Mouse (Mus musculus): ENCODE measurements around the gene Cdk14. TPM values are rescaled to one million over a fixed set of nuclear protein-coding genes. Genes with fewer than 3 reads are reported as not detected.

Gene Cdk14
- polyA plus RNA-seq (2014; fragmentation: Nextera tagmentation; extraction: Ambion mirVana), result 6.9 and 8.0 TPM in 2 replicates

DNA sequence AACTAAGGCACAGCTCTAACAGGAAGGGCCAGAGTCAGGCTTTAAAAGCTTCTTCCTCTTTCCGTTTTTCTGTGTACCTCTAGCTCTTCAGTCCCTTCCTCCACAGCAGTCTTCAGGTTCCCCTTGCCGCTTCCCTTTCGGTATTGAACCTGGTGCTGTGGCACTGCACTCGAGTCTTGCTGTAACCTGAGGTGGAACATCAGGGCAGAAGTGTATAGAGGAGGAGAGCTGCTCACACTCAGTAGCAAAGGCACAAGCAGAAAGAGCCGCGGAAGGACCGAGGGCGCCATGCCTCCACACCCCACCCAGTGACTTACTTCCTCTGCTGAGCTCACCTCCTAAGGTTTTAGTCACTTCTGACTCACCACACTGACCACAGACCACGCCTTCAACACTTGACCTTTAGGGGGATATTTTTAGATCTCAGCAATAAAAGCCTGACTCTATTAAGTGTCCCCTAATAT lies at the start of gene Cdk14:
Gene Cdk14, minus strand, starts transcription at position 321 of the 464 bp plus-strand sequence.
- no peak within 1 kb of the TSS for H3K9ac ChIP-seq (ENCODE audit: low read depth, low read length)
- DNase-seq (ENCODE audit: low spot score) (no peak), ATAC-seq (replicated peaks; ENCODE audit: low FRiP score) (no peak; the same call in 1 of the 2 replicates)
- 37% methylated on average over 9 of the region's 9 CpGs for whole genome bisulfite sequencing
- H3K4me1 ChIP-seq (replicated peaks; ENCODE audit: control insufficient read depth, insufficient read depth, low read length), result no peaks in the 10 kb centered on the region
- peak within 1 kb of the TSS; percentile 33; the same call in 1 of the 2 replicates for H3K4me2 ChIP-seq
- no peaks in the 10 kb centered on the region for H3K36me3 ChIP-seq (ENCODE audit: control insufficient read depth, insufficient read depth, low read length)
- no peak within 1 kb of the TSS for H3K27ac ChIP-seq (ENCODE audit: low read depth, low read length)
- H3K4me3 ChIP-seq (ENCODE audit: low read depth, low read length), result no peak within 1 kb of the TSS
- H3K27me3 ChIP-seq (replicated peaks; ENCODE audit: control insufficient read depth, insufficient read depth, low read length), result no peaks in the 10 kb centered on the region
- no peaks in the 10 kb centered on the region for H3K9me3 ChIP-seq (ENCODE audit: control insufficient read depth, low read length)

DNA sequence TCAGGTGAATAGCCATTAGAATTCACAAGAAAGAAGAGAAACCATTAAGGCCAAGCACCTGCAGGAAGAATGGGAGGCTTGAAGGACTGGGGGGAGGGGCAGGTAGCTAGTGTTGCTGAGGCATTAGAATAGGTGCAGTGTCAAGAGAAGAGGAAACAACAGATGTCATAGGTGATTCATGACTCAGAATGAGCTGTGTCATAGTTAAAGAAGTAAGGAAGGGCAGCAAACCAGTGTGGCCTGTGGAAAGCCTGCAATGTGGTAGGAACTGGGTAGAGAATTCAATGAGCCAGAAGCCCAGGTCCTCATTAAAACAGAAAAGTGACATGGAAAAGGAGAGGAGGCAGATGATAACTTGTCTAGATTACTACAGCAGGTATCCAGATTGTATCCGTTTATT lies 45.1 kb upstream of the Cdk14 start:
- Histone ChIP-seq H3K9ac (ENCODE audit: low read depth, low read length) (no peak overlapping the region), H3K4me1 (replicated peaks; ENCODE audit: control insufficient read depth, insufficient read depth, low read length) (no peaks in the 10 kb centered on the region), H3K36me3 (ENCODE audit: control insufficient read depth, insufficient read depth, low read length) (no peaks in the 10 kb centered on the region), H3K9me3 (ENCODE audit: control insufficient read depth, low read length) (no peaks in the 10 kb centered on the region), H3K4me2 (no peak overlapping the region), H3K27ac (ENCODE audit: low read depth, low read length) (no peak overlapping the region), H3K27me3 (replicated peaks; ENCODE audit: control insufficient read depth, insufficient read depth, low read length) (no peaks in the 10 kb centered on the region), H3K4me3 (ENCODE audit: low read depth, low read length) (no peak overlapping the region)
- DNase-seq (ENCODE audit: low spot score) (no peak), ATAC-seq (replicated peaks; ENCODE audit: low FRiP score) (no peak)
- WGBS, result 63% methylated on average over 1 of the region's 1 CpGs

- no peak for ATAC-seq (replicated peaks; ENCODE audit: low FRiP score)
- Histone ChIP-seq H3K27me3 (replicated peaks; ENCODE audit: control insufficient read depth, insufficient read depth, low read length) (no peaks in the 10 kb centered on the region), H3K9ac (ENCODE audit: low read depth, low read length) (no peak overlapping the region), H3K4me2 (no peak overlapping the region), H3K27ac (ENCODE audit: low read depth, low read length) (no peak overlapping the region), H3K4me3 (ENCODE audit: low read depth, low read length) (no peak overlapping the region), H3K36me3 (ENCODE audit: control insufficient read depth, insufficient read depth, low read length) (no peaks in the 10 kb centered on the region), H3K4me1 (replicated peaks; ENCODE audit: control insufficient read depth, insufficient read depth, low read length) (no peaks in the 10 kb centered on the region), H3K9me3 (ENCODE audit: control insufficient read depth, low read length) (no peaks in the 10 kb centered on the region)
- 68% methylated on average over 5 of the region's 5 CpGs for WGBS
- DNase-seq (ENCODE audit: low spot score), result no peak
These were observed 11.8 kb upstream of the Cdk14 start for GRCm38 (mm10) chr5:5431746-5432438.

GRCm38 (mm10) chr5:5423723-5424171 lies 3.6 kb upstream of the Cdk14 start:
- ATAC-seq (replicated peaks; ENCODE audit: low FRiP score) (no peak), DNase-seq (ENCODE audit: low spot score) (no peak)
- Histone ChIP-seq H3K9ac (ENCODE audit: low read depth, low read length) (no peak overlapping the region), H3K36me3 (ENCODE audit: control insufficient read depth, insufficient read depth, low read length) (no peaks in the 10 kb centered on the region), H3K4me1 (replicated peaks; ENCODE audit: control insufficient read depth, insufficient read depth, low read length) (no peaks in the 10 kb centered on the region), H3K9me3 (ENCODE audit: control insufficient read depth, low read length) (no peaks in the 10 kb centered on the region), H3K4me3 (ENCODE audit: low read depth, low read length) (no peak overlapping the region), H3K27ac (ENCODE audit: low read depth, low read length) (no peak overlapping the region), H3K4me2 (no peak overlapping the region), H3K27me3 (replicated peaks; ENCODE audit: control insufficient read depth, insufficient read depth, low read length) (no peaks in the 10 kb centered on the region)
- WGBS, result 60% methylated on average over 6 of the region's 6 CpGs

- 87% methylated on average over 4 of the region's 4 CpGs for WGBS
- no peak for ATAC-seq (replicated peaks; ENCODE audit: low FRiP score)
- no peak overlapping the region for H3K27ac ChIP-seq (ENCODE audit: low read depth, low read length)
These were observed 3.0 kb upstream of the Cdk14 start for GRCm38 (mm10) chr5:5423081-5423480.

DNA sequence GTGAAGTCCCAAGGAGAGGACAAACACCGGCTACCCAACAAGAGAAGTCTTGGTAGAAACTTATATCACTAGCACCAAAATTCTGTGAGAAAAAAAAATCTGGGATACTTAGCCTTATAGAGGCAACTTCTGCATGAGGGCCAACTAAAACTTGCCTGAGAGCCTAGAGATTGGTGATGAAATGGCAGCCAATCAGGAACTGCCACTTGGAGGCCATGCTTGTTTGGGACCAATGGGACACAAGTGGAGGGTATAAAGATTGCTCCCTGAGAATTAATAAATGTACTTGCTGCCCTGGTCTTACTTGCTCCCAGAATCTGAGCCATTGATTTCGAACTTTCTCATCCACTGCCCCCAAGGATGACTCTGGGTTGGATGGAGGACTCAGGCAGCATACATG lies 1.3 kb upstream of the Cdk14 start:
- no peak for ATAC-seq (replicated peaks; ENCODE audit: low FRiP score)
- Histone ChIP-seq H3K9me3 (ENCODE audit: control insufficient read depth, low read length) (no peaks in the 10 kb centered on the region), H3K4me2 (no peak overlapping the region), H3K9ac (ENCODE audit: low read depth, low read length) (no peak overlapping the region), H3K27ac (ENCODE audit: low read depth, low read length) (no peak overlapping the region), H3K4me1 (replicated peaks; ENCODE audit: control insufficient read depth, insufficient read depth, low read length) (no peaks in the 10 kb centered on the region), H3K27me3 (replicated peaks; ENCODE audit: control insufficient read depth, insufficient read depth, low read length) (no peaks in the 10 kb centered on the region), H3K4me3 (ENCODE audit: low read depth, low read length) (no peak overlapping the region), H3K36me3 (ENCODE audit: control insufficient read depth, insufficient read depth, low read length) (no peaks in the 10 kb centered on the region)
- DNase-seq (ENCODE audit: low spot score), result no peak
- 89% methylated on average over 2 of the region's 2 CpGs for WGBS

More at GRCm38 (mm10) chr5:5423081-5423480, 3.0 kb upstream of the Cdk14 start:
- no peaks in the 10 kb centered on the region for H3K27me3 ChIP-seq (replicated peaks; ENCODE audit: control insufficient read depth, insufficient read depth, low read length)
- no peak overlapping the region for H3K9ac ChIP-seq (ENCODE audit: low read depth, low read length)
- no peak for DNase-seq (ENCODE audit: low spot score)
- no peak overlapping the region for H3K4me3 ChIP-seq (ENCODE audit: low read depth, low read length)
- H3K4me2 ChIP-seq, result no peak overlapping the region
- H3K36me3 ChIP-seq (ENCODE audit: control insufficient read depth, insufficient read depth, low read length), result no peaks in the 10 kb centered on the region
- no peaks in the 10 kb centered on the region for H3K9me3 ChIP-seq (ENCODE audit: control insufficient read depth, low read length)
- H3K4me1 ChIP-seq (replicated peaks; ENCODE audit: control insufficient read depth, insufficient read depth, low read length), result no peaks in the 10 kb centered on the region

GRCm38 (mm10) chr5:5419253-5419652 lies 859 bp downstream of the Cdk14 start:
- Histone ChIP-seq H3K4me3 (ENCODE audit: low read depth, low read length) (no peak overlapping the region), H3K9me3 (ENCODE audit: control insufficient read depth, low read length) (no peaks in the 10 kb centered on the region), H3K36me3 (ENCODE audit: control insufficient read depth, insufficient read depth, low read length) (no peaks in the 10 kb centered on the region), H3K27ac (ENCODE audit: low read depth, low read length) (no peak overlapping the region), H3K4me2 (no peak overlapping the region), H3K9ac (ENCODE audit: low read depth, low read length) (no peak overlapping the region), H3K27me3 (replicated peaks; ENCODE audit: control insufficient read depth, insufficient read depth, low read length) (no peaks in the 10 kb centered on the region), H3K4me1 (replicated peaks; ENCODE audit: control insufficient read depth, insufficient read depth, low read length) (no peaks in the 10 kb centered on the region)
- ATAC-seq (replicated peaks; ENCODE audit: low FRiP score) (no peak), DNase-seq (ENCODE audit: low spot score) (no peak)
- 79% methylated on average over 1 of the region's 1 CpGs for WGBS

DNA sequence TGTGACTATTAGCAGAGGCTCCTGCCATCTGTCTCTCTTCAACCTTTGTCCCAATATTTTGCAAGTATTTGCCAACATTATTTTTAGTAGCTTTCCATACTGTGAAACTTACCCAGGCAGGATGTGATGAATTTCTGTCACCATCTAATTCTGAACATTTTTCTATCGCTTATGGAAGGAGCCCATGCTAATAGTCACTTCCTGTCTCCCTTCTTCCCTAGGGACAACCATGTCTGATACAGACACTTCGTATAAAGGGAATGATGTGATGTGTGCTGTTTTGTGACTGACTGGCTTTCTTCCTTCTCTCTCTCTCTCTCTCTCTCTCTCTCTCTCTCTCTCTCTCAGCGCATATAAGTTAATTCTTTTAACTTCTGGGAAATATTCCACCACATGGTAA lies 5.3 kb downstream of the Cdk14 start:
- WGBS, result 75% methylated on average over 3 of the region's 3 CpGs
- DNase-seq (ENCODE audit: low spot score) (no peak), ATAC-seq (replicated peaks; ENCODE audit: low FRiP score) (no peak)
- Histone ChIP-seq H3K4me1 (replicated peaks; ENCODE audit: control insufficient read depth, insufficient read depth, low read length) (no peaks in the 10 kb centered on the region), H3K27ac (ENCODE audit: low read depth, low read length) (no peak overlapping the region), H3K9me3 (ENCODE audit: control insufficient read depth, low read length) (no peaks in the 10 kb centered on the region), H3K4me3 (ENCODE audit: low read depth, low read length) (no peak overlapping the region), H3K4me2 (no peak overlapping the region), H3K9ac (ENCODE audit: low read depth, low read length) (no peak overlapping the region), H3K27me3 (replicated peaks; ENCODE audit: control insufficient read depth, insufficient read depth, low read length) (no peaks in the 10 kb centered on the region), H3K36me3 (ENCODE audit: control insufficient read depth, insufficient read depth, low read length) (no peaks in the 10 kb centered on the region)

DNA sequence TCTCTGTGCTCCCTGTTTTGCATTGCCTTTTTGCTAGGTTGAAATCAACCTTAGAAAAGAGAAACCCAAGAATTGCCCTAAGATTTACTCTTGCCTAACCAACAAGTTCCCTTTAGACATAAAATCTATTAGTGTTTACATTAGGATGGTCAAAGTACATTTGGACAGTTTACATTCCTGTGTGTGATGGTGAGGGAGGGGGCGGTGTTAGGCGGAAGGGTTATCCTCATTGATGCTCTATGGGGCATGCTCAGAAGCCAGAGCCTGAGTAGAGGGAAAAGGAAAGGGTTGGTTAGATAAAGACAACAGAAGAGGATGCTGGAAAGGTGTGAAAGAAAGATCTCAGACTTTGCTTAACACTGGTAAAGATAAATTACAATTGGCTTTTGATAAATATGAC lies 8.2 kb downstream of the Cdk14 start:
- Histone ChIP-seq H3K9ac (ENCODE audit: low read depth, low read length) (no peak overlapping the region), H3K27me3 (replicated peaks; ENCODE audit: control insufficient read depth, insufficient read depth, low read length) (no peaks in the 10 kb centered on the region), H3K9me3 (ENCODE audit: control insufficient read depth, low read length) (no peaks in the 10 kb centered on the region), H3K4me1 (replicated peaks; ENCODE audit: control insufficient read depth, insufficient read depth, low read length) (no peaks in the 10 kb centered on the region), H3K36me3 (ENCODE audit: control insufficient read depth, insufficient read depth, low read length) (no peaks in the 10 kb centered on the region), H3K27ac (ENCODE audit: low read depth, low read length) (no peak overlapping the region; the same call in 1 of the 2 replicates), H3K4me3 (ENCODE audit: low read depth, low read length) (no peak overlapping the region), H3K4me2 (no peak overlapping the region)
- ATAC-seq (replicated peaks; ENCODE audit: low FRiP score), result peak; percentile 80
- 58% methylated on average over 2 of the region's 2 CpGs for WGBS
- DNase-seq (ENCODE audit: low spot score), result no peak
